Mouse (Mus musculus) lung, embryonic 15.5 days (tissue): Measurements from ENCODE around the gene Fbxo11. TPM values are rescaled to one million over a fixed set of nuclear protein-coding genes. Genes with fewer than 3 reads are reported as not detected.
A peak's percentile ranks its signal among the peaks of the same experiment; 100 is the strongest.

Experiments
- ATAC-seq: fragments of 200-750 bp; cut with Nextera tagmentation; 2 replicates; pipeline ENCODE4 v1.8.0; 2017; ENCODE audit warnings: moderate number of reproducible peaks, borderline replicate concordance; ENCODE audit not compliant: low FRiP score, low TSS enrichment; ENCODE audit errors: extremely low read depth
- H3K27ac ChIP-seq: fragments of 300-500 bp; sonication (generic); 2 replicates; pipeline ENCODE4 v1.5.1; 2015; ENCODE audit warnings: moderate library complexity, mild to moderate bottlenecking, inconsistent platforms
- H3K27me3 ChIP-seq: fragments of 300-500 bp; sonication (generic); 2 replicates; pipeline ENCODE4 v1.6.1; 2015; ENCODE audit warnings: inconsistent platforms
- H3K36me3 ChIP-seq: fragments of 300-500 bp; sonication (generic); 2 replicates; pipeline ENCODE4 v1.6.1; 2015; ENCODE audit warnings: inconsistent platforms
- H3K4me1 ChIP-seq: fragments of 300-500 bp; sonication (generic); 2 replicates; pipeline ENCODE4 v1.6.1; 2015; ENCODE audit warnings: inconsistent platforms
- H3K4me2 ChIP-seq: fragments of 300-500 bp; sonication (generic); 2 replicates; pipeline ENCODE4 v1.6.1; 2015; ENCODE audit warnings: inconsistent platforms, mild to moderate bottlenecking, moderate library complexity
- H3K4me3 ChIP-seq: fragments of 300-500 bp; sonication (generic); 2 replicates; pipeline ENCODE4 v1.5.1; 2015; ENCODE audit warnings: mild to moderate bottlenecking, inconsistent platforms
- H3K9ac ChIP-seq: fragments of 300-500 bp; sonication (generic); 2 replicates; pipeline ENCODE4 v1.6.1; 2015; ENCODE audit warnings: inconsistent platforms
- H3K9me3 ChIP-seq: fragments of 300-500 bp; sonication (generic); 2 replicates; pipeline ENCODE4 v1.6.1; 2016; ENCODE audit warnings: inconsistent platforms
- WGBS: fragments of 180-500 bp; shearing (Covaris S2); methylation state at CpG from one replicate; pipeline ENCODE4 v1.1.7; 2015; 5-methylcytosine and 5-hydroxymethylcytosine counted together
- polyA plus RNA-seq: library from polyadenylated mRNA; unstranded; fragments of >200 nt; fragmentation: Nextera tagmentation; extraction: Ambion mirVana; gene quantifications from 2 replicates; pipeline ENCODE4 v1.2.1, GENCODE M21; 2015

The Fbxo11 gene
- polyA plus RNA-seq, 1 experiment from 2014 or later, result 16.6 TPM

- Histone ChIP-seq H3K27me3 (no peaks in the 10 kb centered on the region), H3K27ac (no peak overlapping the region), H3K36me3 (no peaks in the 10 kb centered on the region), H3K9ac (no peak overlapping the region), H3K4me3 (no peak overlapping the region), H3K9me3 (no peaks in the 10 kb centered on the region), H3K4me1 (no peaks in the 10 kb centered on the region), H3K4me2 (no peak overlapping the region)
- ATAC-seq, result peak; percentile 49; the same call in 1 of the 2 replicates
- WGBS, result 43% methylated on average over 16 of the region's 16 CpGs
These were observed 116.0 kb downstream of the Fbxo11 start for GRCm38 (mm10) chr17:87948965-87949584.

Other genes with a start within 250 kb of the Fbxo11 start
- gene Rpl36-ps4, start 144.3 kb downstream of the Fbxo11 start, polyA plus RNA-seq, result not detected in 2 replicates
- gene Msh6, start 90.2 kb downstream of the Fbxo11 start, polyA plus RNA-seq, result 56.5 and 57.9 TPM in 2 replicates